Mouse (Mus musculus): ENCODE data around the gene Mmp14. TPM values are rescaled to one million over a fixed set of nuclear protein-coding genes. Genes with fewer than 3 reads are reported as not detected.
A peak's percentile ranks its signal among the peaks of the same experiment; 100 is the strongest.

The Mmp14 gene
- 253 and 259 TPM in 2 replicates for polyA plus RNA-seq (2015; fragmentation: Nextera tagmentation; extraction: Ambion mirVana)

- Histone ChIP-seq H3K36me3 (peaks cover 19% of the 10 kb centered on the region), H3K27ac (replicated peaks) (peak within 1 kb of the TSS; percentile 100), H3K4me2 (replicated peaks) (peak within 1 kb of the TSS; percentile 81), H3K27me3 (no peaks in the 10 kb centered on the region), H3K4me3 (replicated peaks) (peak within 1 kb of the TSS; percentile 85), H3K9me3 (replicated peaks) (no peaks in the 10 kb centered on the region), H3K4me1 (peaks cover 65% of the 10 kb centered on the region), H3K9ac (peak within 1 kb of the TSS; percentile 93)
- WGBS: 1% methylated on average over 49 of the region's 49 CpGs
- peak; percentile 76 for ATAC-seq (ENCODE audit: insufficient number of reproducible peaks, low FRiP score, low TSS enrichment, low read depth)
Observed at GRCm38 (mm10) chr14:54431334-54432077, at the start of gene Mmp14. Gene Mmp14, plus strand, starts transcription at chr14:54431612.

DNA sequence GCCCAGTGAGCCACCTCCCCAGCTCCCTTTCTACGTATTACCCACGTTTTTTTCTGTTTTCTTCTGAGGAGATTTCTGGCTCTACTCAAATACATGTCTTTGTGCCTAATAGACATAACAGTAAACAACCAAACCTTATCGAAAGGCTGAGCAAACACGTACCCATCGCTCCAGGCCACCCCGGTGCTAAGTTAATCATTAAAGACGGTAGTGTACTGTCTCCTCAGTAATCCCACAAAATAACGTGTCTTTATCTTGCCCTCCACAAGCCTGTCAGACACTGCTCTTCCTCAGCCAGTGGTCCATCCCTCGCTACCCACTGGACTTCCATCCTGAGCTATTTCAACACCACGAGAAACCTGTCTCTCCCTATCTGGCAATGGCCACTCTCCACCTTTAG is 49.6 kb upstream of the Mmp14 start:
- Histone ChIP-seq H3K4me3 (replicated peaks) (no peak overlapping the region), H3K36me3 (no peaks in the 10 kb centered on the region), H3K4me2 (replicated peaks) (no peak overlapping the region), H3K27ac (replicated peaks) (no peak overlapping the region), H3K4me1 (no peaks in the 10 kb centered on the region), H3K9ac (no peak overlapping the region), H3K27me3 (no peaks in the 10 kb centered on the region), H3K9me3 (replicated peaks) (no peaks in the 10 kb centered on the region)
- WGBS: 65% methylated on average over 10 of the region's 10 CpGs
- no peak for ATAC-seq (ENCODE audit: insufficient number of reproducible peaks, low FRiP score, low TSS enrichment, low read depth)

DNA sequence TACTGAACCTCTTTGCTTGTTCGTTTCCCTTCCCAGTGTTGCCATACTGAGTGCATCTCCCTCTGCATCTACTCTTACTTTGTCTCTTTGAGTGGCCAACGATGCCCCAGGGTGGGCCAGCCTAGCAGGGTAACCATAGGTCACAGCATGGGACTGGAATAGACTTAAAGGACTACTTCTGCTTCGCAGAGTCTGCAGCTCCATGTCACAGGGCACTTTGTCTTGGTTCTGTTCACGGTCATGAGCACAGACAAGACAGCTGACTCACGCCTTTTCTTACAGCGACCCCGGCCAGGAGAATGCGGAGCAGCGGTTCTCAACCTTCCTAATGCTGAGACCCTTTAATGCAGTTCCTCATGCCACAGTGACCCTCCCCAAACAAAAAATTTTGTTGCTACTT is 48.8 kb upstream of the Mmp14 start:
- Histone ChIP-seq H3K27ac (replicated peaks) (no peak overlapping the region), H3K4me1 (no peaks in the 10 kb centered on the region), H3K4me3 (replicated peaks) (no peak overlapping the region), H3K36me3 (no peaks in the 10 kb centered on the region), H3K9ac (no peak overlapping the region), H3K27me3 (no peaks in the 10 kb centered on the region), H3K9me3 (replicated peaks) (no peaks in the 10 kb centered on the region), H3K4me2 (replicated peaks) (no peak overlapping the region)
- ATAC-seq (ENCODE audit: insufficient number of reproducible peaks, low FRiP score, low TSS enrichment, low read depth): no peak
- WGBS: 77% methylated on average over 9 of the region's 9 CpGs

DNA sequence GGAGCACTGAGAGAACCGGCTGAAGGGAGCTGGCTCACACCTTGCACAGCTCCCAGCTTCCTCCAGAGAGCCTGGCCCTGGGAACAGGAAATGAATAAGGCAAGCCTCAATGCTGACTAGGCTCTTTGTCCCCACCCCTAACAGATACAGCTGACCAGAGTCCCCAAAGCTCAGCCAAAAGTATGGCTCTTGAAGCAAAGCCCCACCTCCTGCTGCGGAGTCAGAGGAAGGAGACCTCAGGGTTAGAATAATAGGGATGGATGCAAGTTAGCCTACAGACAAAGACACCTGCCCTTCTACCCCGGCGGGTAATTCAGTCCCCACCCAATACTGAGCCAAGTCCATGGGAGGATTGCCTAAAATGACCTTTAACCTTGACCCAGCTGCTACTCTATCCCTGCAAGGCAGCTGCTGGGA is 48.0 kb upstream of the Mmp14 start:
- H3K4me2 ChIP-seq (replicated peaks): no peak overlapping the region
- H3K27me3 ChIP-seq: no peaks in the 10 kb centered on the region
- H3K36me3 ChIP-seq: no peaks in the 10 kb centered on the region
- ATAC-seq (ENCODE audit: insufficient number of reproducible peaks, low FRiP score, low TSS enrichment, low read depth): no peak
- 49% methylated on average over 4 of the region's 4 CpGs for WGBS
- H3K9ac ChIP-seq: no peak overlapping the region
- no peaks in the 10 kb centered on the region for H3K4me1 ChIP-seq
- H3K9me3 ChIP-seq (replicated peaks): no peaks in the 10 kb centered on the region
- no peak overlapping the region for H3K27ac ChIP-seq (replicated peaks)
- no peak overlapping the region for H3K4me3 ChIP-seq (replicated peaks)

GRCm38 (mm10) chr14:54384396-54384795 is 47.0 kb upstream of the Mmp14 start:
- 85% methylated on average over 8 of the region's 8 CpGs for WGBS
- no peak for ATAC-seq (ENCODE audit: insufficient number of reproducible peaks, low FRiP score, low TSS enrichment, low read depth)
- no peaks in the 10 kb centered on the region for H3K4me1 ChIP-seq
- H3K36me3 ChIP-seq: no peaks in the 10 kb centered on the region
- no peak overlapping the region for H3K4me2 ChIP-seq (replicated peaks)
- no peaks in the 10 kb centered on the region for H3K9me3 ChIP-seq (replicated peaks)
- H3K27ac ChIP-seq (replicated peaks): no peak overlapping the region
- no peaks in the 10 kb centered on the region for H3K27me3 ChIP-seq
- no peak overlapping the region for H3K4me3 ChIP-seq (replicated peaks)
- no peak overlapping the region for H3K9ac ChIP-seq

DNA sequence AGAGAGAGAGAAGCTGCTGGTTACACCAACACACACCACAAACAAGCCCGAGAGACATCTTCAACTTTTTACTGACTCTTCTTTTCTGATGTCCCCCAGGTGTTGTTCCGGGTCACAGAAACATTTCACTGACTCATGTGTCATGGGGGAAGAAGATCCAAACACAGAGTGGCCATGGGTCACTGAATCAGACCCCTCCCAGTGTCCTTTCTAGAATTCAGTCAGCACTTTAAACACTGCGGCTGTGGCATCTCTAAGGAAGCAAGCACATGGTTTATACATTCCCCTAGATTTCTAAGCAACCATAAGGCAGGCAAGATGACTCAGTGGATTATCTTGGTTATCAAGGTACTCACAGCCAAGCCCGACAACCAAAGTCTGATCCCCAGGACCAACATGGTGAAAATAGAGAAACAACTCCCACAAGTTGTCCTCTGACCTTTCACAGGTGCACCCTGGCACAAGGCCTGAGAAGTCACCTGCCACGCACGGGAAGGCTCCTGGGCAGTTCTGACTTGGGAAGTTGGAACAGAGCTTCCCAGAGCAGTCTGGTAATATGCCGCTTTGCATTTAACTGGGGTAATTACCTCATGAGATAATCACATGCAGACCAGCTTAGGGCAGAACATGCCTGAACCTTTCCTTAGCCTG is 45.3 kb upstream of the Mmp14 start:
- Histone ChIP-seq H3K27me3 (no peaks in the 10 kb centered on the region), H3K9me3 (replicated peaks) (no peaks in the 10 kb centered on the region), H3K4me3 (replicated peaks) (no peak overlapping the region), H3K4me2 (replicated peaks) (no peak overlapping the region), H3K36me3 (no peaks in the 10 kb centered on the region), H3K4me1 (no peaks in the 10 kb centered on the region), H3K27ac (replicated peaks) (no peak overlapping the region), H3K9ac (no peak overlapping the region)
- 60% methylated on average over 7 of the region's 7 CpGs for WGBS
- no peak for ATAC-seq (ENCODE audit: insufficient number of reproducible peaks, low FRiP score, low TSS enrichment, low read depth)

GRCm38 (mm10) chr14:54387546-54387945 is 43.9 kb upstream of the Mmp14 start:
- Histone ChIP-seq H3K27me3 (no peaks in the 10 kb centered on the region), H3K9ac (no peak overlapping the region), H3K9me3 (replicated peaks) (no peaks in the 10 kb centered on the region), H3K4me2 (replicated peaks) (no peak overlapping the region), H3K36me3 (no peaks in the 10 kb centered on the region), H3K27ac (replicated peaks) (no peak overlapping the region), H3K4me3 (replicated peaks) (no peak overlapping the region), H3K4me1 (no peaks in the 10 kb centered on the region)
- 80% methylated on average over 6 of the region's 6 CpGs for WGBS
- ATAC-seq (ENCODE audit: insufficient number of reproducible peaks, low FRiP score, low TSS enrichment, low read depth): no peak

DNA sequence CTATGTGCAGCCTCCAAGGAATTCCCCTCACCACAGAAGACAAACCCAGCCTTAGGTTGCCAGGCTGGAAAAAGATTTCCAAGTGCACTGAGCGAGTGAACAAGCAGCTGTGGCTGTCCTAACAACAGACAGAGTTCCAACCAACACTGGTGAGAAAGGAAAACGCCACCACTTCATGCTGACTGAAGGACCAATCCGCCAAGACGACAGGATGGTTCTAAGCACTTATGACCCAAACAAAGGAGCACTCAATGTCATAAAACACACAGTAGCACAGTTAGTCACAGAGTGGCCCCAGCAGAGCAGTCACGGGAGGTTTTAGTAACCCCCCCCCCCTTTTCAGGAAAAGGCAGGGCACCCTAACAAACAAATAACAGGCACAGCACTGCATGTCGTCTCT is 40.6 kb upstream of the Mmp14 start:
- no peak overlapping the region for H3K4me2 ChIP-seq (replicated peaks)
- H3K27ac ChIP-seq (replicated peaks): no peak overlapping the region
- ATAC-seq (ENCODE audit: insufficient number of reproducible peaks, low FRiP score, low TSS enrichment, low read depth): no peak
- H3K9ac ChIP-seq: no peak overlapping the region
- no peak overlapping the region for H3K4me3 ChIP-seq (replicated peaks)
- H3K9me3 ChIP-seq (replicated peaks): no peaks in the 10 kb centered on the region
- H3K27me3 ChIP-seq: no peaks in the 10 kb centered on the region
- no peaks in the 10 kb centered on the region for H3K36me3 ChIP-seq
- no peaks in the 10 kb centered on the region for H3K4me1 ChIP-seq
- 54% methylated on average over 6 of the region's 6 CpGs for WGBS

DNA sequence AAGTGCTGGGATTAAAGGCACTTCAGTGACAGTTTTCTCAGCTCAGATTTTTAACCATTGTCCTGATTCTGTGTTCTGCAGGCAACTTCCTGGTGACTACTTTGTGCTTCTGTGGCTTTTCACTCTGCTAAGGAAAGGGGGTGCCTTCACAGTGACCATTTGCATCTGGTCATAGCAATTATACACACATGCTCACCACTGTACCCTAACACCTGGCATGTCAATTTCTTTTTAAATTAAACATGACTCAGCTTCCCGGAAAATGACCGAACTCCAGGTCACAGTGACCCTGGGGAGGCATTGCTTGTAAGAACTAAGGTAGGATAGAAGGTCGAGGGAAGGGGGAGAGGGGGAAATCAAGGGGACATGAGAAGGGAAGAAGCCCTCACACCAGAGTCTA is 37.6 kb upstream of the Mmp14 start:
- H3K27me3 ChIP-seq: no peaks in the 10 kb centered on the region
- no peak overlapping the region for H3K9ac ChIP-seq
- H3K4me1 ChIP-seq: no peaks in the 10 kb centered on the region
- H3K36me3 ChIP-seq: no peaks in the 10 kb centered on the region
- no peak for ATAC-seq (ENCODE audit: insufficient number of reproducible peaks, low FRiP score, low TSS enrichment, low read depth)
- H3K4me3 ChIP-seq (replicated peaks): no peak overlapping the region
- no peak overlapping the region for H3K27ac ChIP-seq (replicated peaks)
- 59% methylated on average over 3 of the region's 3 CpGs for WGBS
- no peak overlapping the region for H3K4me2 ChIP-seq (replicated peaks)
- no peaks in the 10 kb centered on the region for H3K9me3 ChIP-seq (replicated peaks)

DNA sequence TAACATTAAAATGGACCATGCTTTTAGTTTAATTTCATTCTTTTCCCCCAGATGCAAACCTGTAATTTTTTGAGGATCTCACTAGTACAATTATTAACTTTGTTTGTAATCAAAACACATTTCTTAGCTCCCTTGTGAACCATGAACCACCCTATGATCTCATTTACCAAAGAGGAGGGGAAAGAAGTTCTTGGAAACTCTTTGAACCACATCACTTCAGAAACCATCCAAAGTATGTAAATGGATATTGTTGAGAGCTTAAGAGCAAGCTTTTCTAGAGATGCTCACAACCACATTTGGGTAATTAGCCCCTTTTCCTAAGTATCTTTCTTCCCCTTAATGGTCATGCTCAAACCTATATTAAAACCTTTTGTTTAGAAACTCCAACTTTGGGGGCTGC is 37.1 kb upstream of the Mmp14 start:
- no peaks in the 10 kb centered on the region for H3K36me3 ChIP-seq
- H3K4me3 ChIP-seq (replicated peaks): no peak overlapping the region
- H3K9me3 ChIP-seq (replicated peaks): no peaks in the 10 kb centered on the region
- no peak overlapping the region for H3K4me2 ChIP-seq (replicated peaks)
- H3K4me1 ChIP-seq: no peaks in the 10 kb centered on the region
- ATAC-seq (ENCODE audit: insufficient number of reproducible peaks, low FRiP score, low TSS enrichment, low read depth): no peak
- H3K27me3 ChIP-seq: no peaks in the 10 kb centered on the region
- no peak overlapping the region for H3K27ac ChIP-seq (replicated peaks)
- H3K9ac ChIP-seq: no peak overlapping the region

DNA sequence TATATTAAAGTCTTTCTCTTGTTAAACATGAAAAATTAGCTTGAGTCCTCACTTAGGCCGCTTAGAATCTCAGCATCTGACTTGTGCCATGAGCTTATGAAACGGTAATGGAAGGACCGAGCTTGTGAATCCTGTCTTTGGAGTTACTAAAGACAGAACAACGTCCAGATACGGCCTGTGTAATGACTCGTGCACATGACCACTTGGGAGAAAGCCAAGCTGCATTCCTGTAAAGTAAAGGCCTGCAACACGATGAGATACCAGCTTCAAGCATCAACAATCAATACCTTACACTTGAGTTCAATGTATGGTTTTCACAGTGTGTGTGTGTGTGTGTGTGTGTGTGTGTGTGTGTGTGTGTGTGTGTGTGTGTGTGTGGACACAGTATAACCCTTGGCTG is 34.7 kb upstream of the Mmp14 start:
- H3K4me1 ChIP-seq: no peaks in the 10 kb centered on the region
- no peaks in the 10 kb centered on the region for H3K27me3 ChIP-seq
- H3K4me2 ChIP-seq (replicated peaks): no peak overlapping the region
- no peak overlapping the region for H3K27ac ChIP-seq (replicated peaks)
- no peak overlapping the region for H3K4me3 ChIP-seq (replicated peaks)
- H3K36me3 ChIP-seq: no peaks in the 10 kb centered on the region
- WGBS: 78% methylated on average over 7 of the region's 7 CpGs
- H3K9me3 ChIP-seq (replicated peaks): no peaks in the 10 kb centered on the region
- H3K9ac ChIP-seq: no peak overlapping the region
- no peak for ATAC-seq (ENCODE audit: insufficient number of reproducible peaks, low FRiP score, low TSS enrichment, low read depth)

Measured in embryonic facial prominence, embryonic 15.5 days (tissue).